Mouse (Mus musculus) small intestine, adult 2 months (tissue): ENCODE measurements around the gene Eme2.

Source experiments
- CTCF ChIP-seq: fragments of 200-500 bp; IDR thresholded peaks from 2 replicates; pipeline ENCODE4 v1.5.1; 2012; ENCODE audit warnings: low read depth, mild to moderate bottlenecking, control low read depth, inconsistent platforms, low read length, moderate library complexity, mixed read lengths; ENCODE audit not compliant: insufficient replicate concordance, insufficient read length; ENCODE audit errors: extremely low read depth
- POLR2A ChIP-seq: fragments of 200-500 bp; IDR thresholded peaks from 2 replicates; pipeline ENCODE4 v1.6.1; 2012; ENCODE audit warnings: low read depth, mild to moderate bottlenecking, control low read depth, inconsistent platforms, low read length, moderate library complexity

GRCm38 (mm10) chr17:24884391-24884790, 10.5 kb downstream of the Eme2 start:
- TF ChIP-seq CTCF (no peak), POLR2A (no peak)
